Mouse (Mus musculus) forebrain, embryonic 13.5 days (tissue): Measurements from ENCODE around the gene Msgn1. TPM values are rescaled to one million over a fixed set of nuclear protein-coding genes. Genes with fewer than 3 reads are reported as not detected.

Experiments
- ATAC-seq: fragments of 200-750 bp; cut with Nextera tagmentation; 2 replicates; pipeline ENCODE4 v1.8.0; 2017
- H3K27ac ChIP-seq: fragments of 300-500 bp; sonication (generic); 2 replicates; pipeline ENCODE4 v1.5.1; 2015; ENCODE audit warnings: inconsistent platforms, mild to moderate bottlenecking, moderate library complexity
- H3K27me3 ChIP-seq: fragments of 300-500 bp; sonication (generic); 2 replicates; pipeline ENCODE4 v1.6.1; 2015; ENCODE audit warnings: mild to moderate bottlenecking, inconsistent platforms
- H3K36me3 ChIP-seq: fragments of 300-500 bp; sonication (generic); 2 replicates; pipeline ENCODE4 v1.6.1; 2015; ENCODE audit warnings: mild to moderate bottlenecking, inconsistent platforms; ENCODE audit not compliant: poor library complexity, severe bottlenecking
- H3K4me1 ChIP-seq: fragments of 300-500 bp; sonication (generic); 2 replicates; pipeline ENCODE4 v1.6.1; 2015; ENCODE audit warnings: inconsistent platforms
- H3K4me2 ChIP-seq: fragments of 300-500 bp; sonication (generic); 2 replicates; pipeline ENCODE4 v1.6.1; 2015; ENCODE audit warnings: inconsistent platforms, mild to moderate bottlenecking, moderate library complexity
- H3K4me3 ChIP-seq: fragments of 300-500 bp; sonication (generic); 2 replicates; pipeline ENCODE4 v1.5.1; 2015; ENCODE audit warnings: mild to moderate bottlenecking, inconsistent platforms
- H3K9ac ChIP-seq: fragments of 300-500 bp; sonication (generic); 2 replicates; pipeline ENCODE4 v1.6.1; 2015; ENCODE audit warnings: mild to moderate bottlenecking, inconsistent platforms
- H3K9me3 ChIP-seq: fragments of 300-500 bp; sonication (generic); replicated peaks from 2 replicates; pipeline ENCODE4 v1.6.1; 2016; ENCODE audit warnings: inconsistent platforms
- WGBS: fragments of 180-500 bp; shearing (Covaris S2); methylation state at CpG from one replicate; pipeline ENCODE4 v1.1.7; 2015; 5-methylcytosine and 5-hydroxymethylcytosine counted together
- polyA plus RNA-seq: library from polyadenylated mRNA; unstranded; fragments of >200 nt; fragmentation: Nextera tagmentation; extraction: Ambion mirVana; gene quantifications from 2 replicates; pipeline ENCODE4 v1.2.1, GENCODE M21; 2015

Gene Msgn1
- polyA plus RNA-seq, 1 experiment from 2014 or later = not detected

GRCm38 (mm10) chr12:11216454-11216853 is 7.7 kb upstream of the Msgn1 start:
- WGBS = 54% methylated on average over 3 of the region's 3 CpGs
- no peak for ATAC-seq

GRCm38 (mm10) chr12:11215555-11215954 is 6.8 kb upstream of the Msgn1 start:
- no peaks in the 10 kb centered on the region for H3K36me3 ChIP-seq
- no peaks in the 10 kb centered on the region for H3K9me3 ChIP-seq
- no peak for ATAC-seq
- WGBS = 80% methylated on average over 2 of the region's 2 CpGs
- no peaks in the 10 kb centered on the region; the same call in 1 of the 2 replicates for H3K27me3 ChIP-seq
- no peak overlapping the region for H3K4me2 ChIP-seq
- H3K27ac ChIP-seq = no peak overlapping the region
- H3K9ac ChIP-seq = no peak overlapping the region
- H3K4me1 ChIP-seq = no peaks in the 10 kb centered on the region
- H3K4me3 ChIP-seq = no peak overlapping the region

More at GRCm38 (mm10) chr12:11216454-11216853, 7.7 kb upstream of the Msgn1 start:
- Histone ChIP-seq H3K36me3 (no peaks in the 10 kb centered on the region), H3K9ac (no peak overlapping the region), H3K4me1 (peaks cover 6% of the 10 kb centered on the region), H3K27ac (no peak overlapping the region), H3K27me3 (no peaks in the 10 kb centered on the region), H3K4me2 (no peak overlapping the region), H3K4me3 (no peak overlapping the region), H3K9me3 (no peaks in the 10 kb centered on the region)

GRCm38 (mm10) chr12:11214776-11215175 is 6.0 kb upstream of the Msgn1 start:
- Histone ChIP-seq H3K27ac (no peak overlapping the region), H3K9ac (no peak overlapping the region), H3K4me1 (no peaks in the 10 kb centered on the region), H3K36me3 (no peaks in the 10 kb centered on the region), H3K4me3 (no peak overlapping the region), H3K9me3 (no peaks in the 10 kb centered on the region), H3K4me2 (no peak overlapping the region), H3K27me3 (no peaks in the 10 kb centered on the region; the same call in 1 of the 2 replicates)
- no peak for ATAC-seq

- 90% methylated on average over 1 of the region's 1 CpGs for WGBS
- Histone ChIP-seq H3K27me3 (no peaks in the 10 kb centered on the region; the same call in 1 of the 2 replicates), H3K4me1 (peaks cover 12% of the 10 kb centered on the region), H3K36me3 (no peaks in the 10 kb centered on the region), H3K9me3 (no peaks in the 10 kb centered on the region), H3K9ac (no peak overlapping the region), H3K4me2 (no peak overlapping the region), H3K27ac (no peak overlapping the region), H3K4me3 (no peak overlapping the region)
- ATAC-seq = no peak
These were observed 4.1 kb upstream of the Msgn1 start for GRCm38 (mm10) chr12:11212881-11213280.

DNA sequence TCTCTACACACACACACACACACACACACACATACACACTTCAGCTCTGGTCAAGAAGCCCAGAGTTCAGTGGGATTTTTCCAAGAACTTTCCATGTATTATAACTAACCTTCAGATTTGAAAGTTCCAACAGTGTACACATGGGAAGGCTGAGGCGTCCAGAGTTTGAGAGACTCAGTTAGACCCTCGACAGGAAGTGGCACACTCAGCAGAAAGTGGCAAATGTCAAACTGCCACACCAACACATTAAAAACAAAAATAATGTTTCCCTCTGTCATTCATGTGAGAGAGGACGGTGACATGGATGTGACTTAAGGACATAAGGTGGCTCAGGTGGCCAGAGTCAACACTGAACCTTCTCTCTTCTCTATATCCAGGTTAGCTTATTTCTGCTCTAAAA is 1.6 kb upstream of the Msgn1 start:
- Histone ChIP-seq H3K27ac (no peak overlapping the region), H3K9ac (no peak overlapping the region), H3K4me1 (peaks cover 12% of the 10 kb centered on the region), H3K27me3 (no peaks in the 10 kb centered on the region; the same call in 1 of the 2 replicates), H3K4me2 (no peak overlapping the region), H3K36me3 (no peaks in the 10 kb centered on the region), H3K4me3 (no peak overlapping the region), H3K9me3 (no peaks in the 10 kb centered on the region)
- WGBS = 76% methylated on average over 3 of the region's 3 CpGs
- ATAC-seq = no peak

DNA sequence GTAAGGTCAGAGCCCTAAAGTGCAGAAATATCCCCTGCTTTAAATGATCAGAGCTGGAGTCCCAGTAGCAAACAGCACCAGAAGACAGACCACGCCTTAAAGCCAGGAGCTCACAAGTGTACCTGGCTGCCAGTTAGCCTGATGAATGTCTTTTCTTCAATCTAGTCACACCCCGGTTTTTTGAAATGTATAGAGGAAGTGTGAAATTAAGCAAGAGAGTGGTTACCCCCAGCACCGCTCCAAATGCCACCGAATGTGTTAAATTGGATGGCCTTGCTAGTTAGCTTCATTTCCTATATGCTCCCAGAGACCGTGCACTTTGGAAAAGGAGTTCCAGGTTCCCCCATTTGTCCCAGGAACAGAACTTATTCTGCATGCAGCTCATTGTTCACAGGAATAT is 864 bp upstream of the Msgn1 start:
- Histone ChIP-seq H3K4me2 (no peak overlapping the region), H3K36me3 (no peaks in the 10 kb centered on the region), H3K27me3 (no peaks in the 10 kb centered on the region; the same call in 1 of the 2 replicates), H3K27ac (no peak overlapping the region), H3K9me3 (no peaks in the 10 kb centered on the region), H3K4me3 (no peak overlapping the region), H3K4me1 (peaks cover 12% of the 10 kb centered on the region), H3K9ac (no peak overlapping the region)
- WGBS = 59% methylated on average over 5 of the region's 5 CpGs
- ATAC-seq = no peak

DNA sequence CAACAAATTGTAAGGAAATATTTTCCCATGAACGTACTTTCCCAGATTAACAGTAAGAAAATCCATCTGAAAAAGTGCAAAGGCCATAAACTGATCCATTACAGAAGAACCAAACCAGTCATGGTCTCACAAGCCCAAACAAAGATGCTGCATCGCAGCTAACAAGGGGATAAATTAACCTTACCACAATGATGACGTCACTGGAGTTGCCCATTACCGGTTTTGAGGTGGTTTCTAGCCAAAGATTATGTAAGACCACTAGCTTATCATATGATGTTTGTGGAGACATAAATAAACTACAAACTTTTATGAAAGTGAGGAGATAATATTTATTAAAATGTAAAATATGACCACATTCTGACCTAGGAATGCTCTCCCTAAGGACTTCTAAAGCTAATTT is 2.5 kb downstream of the Msgn1 start:
- ATAC-seq = no peak
- no peak overlapping the region for H3K27ac ChIP-seq
- H3K4me3 ChIP-seq = no peak overlapping the region
- no peak overlapping the region for H3K9ac ChIP-seq
- H3K36me3 ChIP-seq = no peaks in the 10 kb centered on the region
- no peak overlapping the region for H3K4me2 ChIP-seq
- H3K4me1 ChIP-seq = peaks cover 12% of the 10 kb centered on the region
- H3K9me3 ChIP-seq = no peaks in the 10 kb centered on the region
- no peaks in the 10 kb centered on the region; the same call in 1 of the 2 replicates for H3K27me3 ChIP-seq
- 46% methylated on average over 4 of the region's 4 CpGs for WGBS

GRCm38 (mm10) chr12:11203694-11204665 is 4.8 kb downstream of the Msgn1 start:
- no peak overlapping the region for H3K4me2 ChIP-seq
- no peak for ATAC-seq
- H3K9ac ChIP-seq = no peak overlapping the region
- 85% methylated on average over 18 of the region's 18 CpGs for WGBS
- no peaks in the 10 kb centered on the region for H3K27me3 ChIP-seq
- H3K27ac ChIP-seq = no peak overlapping the region
- no peak overlapping the region for H3K4me3 ChIP-seq
- H3K36me3 ChIP-seq = no peaks in the 10 kb centered on the region
- H3K9me3 ChIP-seq = no peaks in the 10 kb centered on the region
- H3K4me1 ChIP-seq = peaks cover 9% of the 10 kb centered on the region

GRCm38 (mm10) chr12:11202476-11202875 is 6.3 kb downstream of the Msgn1 start:
- Histone ChIP-seq H3K4me2 (no peak overlapping the region), H3K4me1 (0 out of 2 replicates have a peak, but pooled peaks cover 6% of the 10 kb centered on the region), H3K36me3 (no peaks in the 10 kb centered on the region), H3K9me3 (no peaks in the 10 kb centered on the region), H3K9ac (no peak overlapping the region), H3K4me3 (no peak overlapping the region), H3K27me3 (no peaks in the 10 kb centered on the region), H3K27ac (no peak overlapping the region)
- no peak for ATAC-seq
- 94% methylated on average over 8 of the region's 8 CpGs for WGBS

DNA sequence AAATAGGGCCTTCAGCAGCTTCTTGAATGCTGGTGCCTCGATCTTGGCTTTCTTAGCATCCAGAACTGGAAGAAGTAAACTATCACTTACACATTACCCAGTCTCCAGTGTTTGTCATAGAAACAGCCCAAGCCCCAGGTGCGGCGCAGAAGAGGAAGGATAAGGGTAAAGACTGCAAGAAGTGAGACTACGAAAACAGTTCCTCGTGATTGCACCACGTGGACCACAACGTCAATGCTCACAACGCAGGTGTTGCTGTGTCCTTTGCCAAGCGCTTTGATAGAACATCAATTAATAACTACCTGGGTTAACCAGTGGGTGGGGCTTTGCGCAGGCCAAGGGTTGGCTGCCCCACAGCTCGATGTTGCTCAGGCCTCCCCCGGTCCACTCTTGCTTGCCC is 8.1 kb downstream of the Msgn1 start:
- H3K4me2 ChIP-seq = no peak overlapping the region

GRCm38 (mm10) chr12:11198551-11198950 is 10.2 kb downstream of the Msgn1 start:
- WGBS = 15% methylated on average over 2 of the region's 2 CpGs
- H3K4me1 ChIP-seq = 0 out of 2 replicates have a peak, but pooled peaks cover 7% of the 10 kb centered on the region
- H3K27me3 ChIP-seq = 0 out of 2 replicates have a peak, but pooled peaks cover 3% of the 10 kb centered on the region
- no peak overlapping the region for H3K9ac ChIP-seq
- H3K27ac ChIP-seq = no peak overlapping the region
- no peaks in the 10 kb centered on the region for H3K36me3 ChIP-seq
- ATAC-seq = no peak
- H3K4me3 ChIP-seq = no peak overlapping the region
- H3K9me3 ChIP-seq = no peaks in the 10 kb centered on the region
- no peak overlapping the region for H3K4me2 ChIP-seq

More for the DNA sequence above, 8.1 kb downstream of the Msgn1 start:
- Histone ChIP-seq H3K4me3 (no peak overlapping the region), H3K27ac (no peak overlapping the region), H3K9me3 (no peaks in the 10 kb centered on the region), H3K9ac (no peak overlapping the region), H3K27me3 (no peaks in the 10 kb centered on the region), H3K4me1 (0 out of 2 replicates have a peak, but pooled peaks cover 7% of the 10 kb centered on the region), H3K36me3 (no peaks in the 10 kb centered on the region)
- ATAC-seq = no peak
- 94% methylated on average over 12 of the region's 12 CpGs for WGBS

- no peak overlapping the region for H3K4me2 ChIP-seq
- H3K27me3 ChIP-seq = 0 out of 2 replicates have a peak, but pooled peaks cover 3% of the 10 kb centered on the region
- H3K27ac ChIP-seq = no peak overlapping the region; the same call in 1 of the 2 replicates
- 0 out of 2 replicates have a peak, but pooled peaks cover 7% of the 10 kb centered on the region for H3K4me1 ChIP-seq
- peak; percentile 22; the same call in 1 of the 2 replicates for ATAC-seq
- H3K9me3 ChIP-seq = no peaks in the 10 kb centered on the region
- no peak overlapping the region for H3K9ac ChIP-seq
- H3K4me3 ChIP-seq = no peak overlapping the region
- H3K36me3 ChIP-seq = no peaks in the 10 kb centered on the region
- WGBS = 7% methylated on average over 4 of the region's 4 CpGs
These were observed 10.7 kb downstream of the Msgn1 start for GRCm38 (mm10) chr12:11198026-11198425.
